In genomic region chr12:51947498-51947945, GRCm38 (mm10) we compare ENCODE assay signal across 12 mouse cellular contexts. TPM values are rescaled to one million over a fixed set of nuclear protein-coding genes. Genes with fewer than 3 reads are reported as not detected.
DNase-seq lines count a peak whose midpoint lies in the region; ATAC-seq lines count a peak whose summit lies in the region.
"Had no signal": no experiment of that assay in that cellular context is flagged by ENCODE, and none has a peak within 500 bp of the region (broad histone marks: within the 10 kb centered on the region; RNA-seq: fewer than 3 reads in every experiment).

No protein-coding gene starts in this region.

- ATAC-seq in embryonic facial prominence, embryonic 14.5 days (ENCODE audit: low read depth) = no peak; the same call in 1 of the 2 replicates
- ATAC-seq: inflammation-experienced regulatory T-cells, adult 6 months had no signal

- 87% methylated on average over 10 of the region's 10 CpGs for WGBS in embryonic facial prominence, embryonic 14.5 days
- WGBS in embryonic facial prominence, embryonic 10.5 days = 86% methylated on average over 10 of the region's 10 CpGs

- no peak overlapping the region for H3K4me3 ChIP-seq in embryonic facial prominence, embryonic 14.5 days (ENCODE audit: low read depth, low read length)
- no peak overlapping the region for H3K4me3 ChIP-seq in embryonic facial prominence, embryonic 10.5 days
- H3K4me3 ChIP-seq: limb, embryonic 15.5 days had no signal

- no peaks in the 10 kb centered on the region for H3K4me1 ChIP-seq in embryonic facial prominence, embryonic 14.5 days (ENCODE audit: control insufficient read depth, insufficient read depth, low read length)
- H3K4me1 ChIP-seq in embryonic facial prominence, embryonic 10.5 days = no peaks in the 10 kb centered on the region
- H3K4me1 ChIP-seq: limb, embryonic 15.5 days had no signal

- no peak overlapping the region for H3K9ac ChIP-seq in embryonic facial prominence, embryonic 14.5 days (ENCODE audit: low read depth, low read length)
- H3K9ac ChIP-seq: limb, embryonic 15.5 days had no signal

- no peak overlapping the region for H3K27ac ChIP-seq in embryonic facial prominence, embryonic 14.5 days (replicated peaks; ENCODE audit: low read depth, low read length)
- H3K27ac ChIP-seq in embryonic facial prominence, embryonic 10.5 days (replicated peaks) = no peak overlapping the region
- H3K27ac ChIP-seq: limb, embryonic 15.5 days had no signal

- H3K36me3 ChIP-seq in embryonic facial prominence, embryonic 14.5 days (ENCODE audit: control insufficient read depth, insufficient read depth, low read length) = peaks cover 89% of the 10 kb centered on the region
- peaks cover 75% of the 10 kb centered on the region for H3K36me3 ChIP-seq in embryonic facial prominence, embryonic 10.5 days (replicated peaks)

- peak; percentile 8 for DNase-seq in embryonic facial prominence, embryonic 14.5 days (ENCODE audit: low spot score)
- no peak for DNase-seq in embryonic facial prominence, embryonic 10.5 days (ENCODE audit: low spot score)
- peak; percentile 23 for DNase-seq in kidney, postnatal 14 days
- DNase-seq in kidney, adult 18-20 months = no peak
- peak; percentile 76 for DNase-seq in 3134 (ENCODE audit: extremely low read depth, insufficient read length, low spot score)
- peak; percentile 72 to 74 for DNase-seq in adrenal gland, postnatal 36 days
- DNase-seq in thymus, postnatal 0 days (ENCODE audit: low spot score) = no peak
- DNase-seq in spleen, adult 12 weeks (ENCODE audit: low spot score) = no peak
- DNase-seq: B cell, adult 2 months; spleen, adult 18-20 months had no signal

- no peaks in the 10 kb centered on the region for H3K9me3 ChIP-seq in embryonic facial prominence, embryonic 14.5 days (ENCODE audit: control insufficient read depth, low read length)
- 0 out of 2 replicates have a peak, but pooled peaks cover 4% of the 10 kb centered on the region for H3K9me3 ChIP-seq in embryonic facial prominence, embryonic 10.5 days
- H3K9me3 ChIP-seq: limb, embryonic 15.5 days had no signal

- H3K4me2 ChIP-seq in embryonic facial prominence, embryonic 14.5 days (ENCODE audit: low read depth, low read length) = no peak overlapping the region
- H3K4me2 ChIP-seq: limb, embryonic 15.5 days had no signal

- no peaks in the 10 kb centered on the region for H3K27me3 ChIP-seq in embryonic facial prominence, embryonic 14.5 days (replicated peaks; ENCODE audit: control insufficient read depth, insufficient read depth, low read length)
- H3K27me3 ChIP-seq in embryonic facial prominence, embryonic 10.5 days (replicated peaks; ENCODE audit: low read depth, poor library complexity, severe bottlenecking) = no peaks in the 10 kb centered on the region
- H3K27me3 ChIP-seq: limb, embryonic 15.5 days had no signal

RNA-seq across cellular contexts. Expression of gene Heatr5a, which starts 23.6 kb away (rescaled TPM):
- polyA plus RNA-seq in embryonic facial prominence, embryonic 14.5 days (2014; fragmentation: Nextera tagmentation; extraction: Ambion mirVana) = 14.8 and 16.0 TPM in 2 replicates
- polyA plus RNA-seq in embryonic facial prominence, embryonic 10.5 days (2016; fragmentation: Nextera tagmentation; extraction: Ambion mirVana) = 12.2 and 13.7 TPM in 2 replicates
- 10 to 100 TPM; 22.2 to 22.4 TPM for total RNA-seq in adrenal gland, postnatal 36 days (2021)
- 4.4 and 4.5 TPM in 2 replicates for polyA plus RNA-seq in thymus, postnatal 0 days (2015; fragmentation: Nextera tagmentation; extraction: Ambion mirVana)

RNA-seq across cellular contexts. Expression of gene Dtd2, which starts 58.8 kb away (rescaled TPM):
- polyA plus RNA-seq in embryonic facial prominence, embryonic 14.5 days (2014; fragmentation: Nextera tagmentation; extraction: Ambion mirVana) = 19.0 and 22.8 TPM in 2 replicates
- polyA plus RNA-seq in embryonic facial prominence, embryonic 10.5 days (2016; fragmentation: Nextera tagmentation; extraction: Ambion mirVana) = 23.5 and 24.3 TPM in 2 replicates
- 10 to 100 TPM; 14.6 to 29.1 TPM for total RNA-seq in adrenal gland, postnatal 36 days (2021)
- polyA plus RNA-seq in thymus, postnatal 0 days (2015; fragmentation: Nextera tagmentation; extraction: Ambion mirVana) = 21.4 and 28.4 TPM in 2 replicates

Comparison
In these comparisons a context has a peak if more than half of its experiments do, and no peak if none do; other contexts are left out.
1. DNase-seq: peak in embryonic facial prominence, embryonic 14.5 days (single experiment), kidney, postnatal 14 days (single experiment), 3134 (single experiment) and adrenal gland, postnatal 36 days (2 of 2); none in embryonic facial prominence, embryonic 10.5 days (single experiment), kidney, adult 18-20 months (single experiment), thymus, postnatal 0 days (single experiment) and spleen, adult 12 weeks (single experiment).